Mouse (Mus musculus): ENCODE measurements around the gene Mettl21e. TPM values are rescaled to one million over a fixed set of nuclear protein-coding genes. Genes with fewer than 3 reads are reported as not detected.

The Mettl21e gene
- polyA plus RNA-seq, 1 experiment from 2014 or later = not detected

Other genes starting within 250 kb of the Mettl21e start
- gene Mettl21c, start 198.9 kb downstream of the Mettl21e start, polyA plus RNA-seq (2015; fragmentation: Nextera tagmentation; extraction: Ambion mirVana) = 0.85 and 1.1 TPM in 2 replicates
- gene Gm8251, start 157.0 kb downstream of the Mettl21e start, polyA plus RNA-seq (2015; fragmentation: Nextera tagmentation; extraction: Ambion mirVana) = 0.17 and 0.20 TPM in 2 replicates
- 154 and 161 TPM in 2 replicates for gene Tex30, start 116.5 kb downstream of the Mettl21e start, polyA plus RNA-seq (2015; fragmentation: Nextera tagmentation; extraction: Ambion mirVana)
- 25.2 and 29.0 TPM in 2 replicates for gene Kdelc1, start 100.2 kb downstream of the Mettl21e start, polyA plus RNA-seq (2015; fragmentation: Nextera tagmentation; extraction: Ambion mirVana)
- gene Bivm, start 100.0 kb downstream of the Mettl21e start, polyA plus RNA-seq (2015; fragmentation: Nextera tagmentation; extraction: Ambion mirVana) = 10.1 and 10.3 TPM in 2 replicates
- 13.3 TPM in 2 replicates for gene Ercc5, start 71.2 kb downstream of the Mettl21e start, polyA plus RNA-seq (2015; fragmentation: Nextera tagmentation; extraction: Ambion mirVana)